Mouse (Mus musculus) kidney, embryonic 14.5 days (tissue): ENCODE measurements around the gene Cr1l. TPM values are rescaled to one million over a fixed set of nuclear protein-coding genes. Genes with fewer than 3 reads are reported as not detected.
A peak's percentile ranks its signal among the peaks of the same experiment; 100 is the strongest.

ENCODE experiments used
- ATAC-seq: fragments of 200-750 bp; cut with Nextera tagmentation; 2 replicates; pipeline ENCODE4 v1.8.0; 2017; ENCODE audit warnings: moderate number of reproducible peaks, mild to moderate bottlenecking, moderate TSS enrichment, moderate library complexity; ENCODE audit not compliant: low FRiP score, low TSS enrichment
- H3K27ac ChIP-seq: fragments of 300-500 bp; sonication (generic); 2 replicates; pipeline ENCODE4 v1.5.1; 2014; ENCODE audit warnings: low read depth, mild to moderate bottlenecking, low read length, moderate library complexity, mixed read lengths
- H3K27me3 ChIP-seq: fragments of 300-500 bp; sonication (generic); 2 replicates; pipeline ENCODE4 v1.6.1; 2014; ENCODE audit warnings: mild to moderate bottlenecking, low read length; ENCODE audit not compliant: control insufficient read depth, insufficient read depth
- H3K36me3 ChIP-seq: fragments of 300-500 bp; sonication (generic); 2 replicates; pipeline ENCODE4 v1.6.1; 2014; ENCODE audit warnings: low read length, mixed read lengths; ENCODE audit not compliant: control insufficient read depth, insufficient read depth
- H3K4me1 ChIP-seq: fragments of 300-500 bp; sonication (generic); 2 replicates; pipeline ENCODE4 v1.6.1; 2014; ENCODE audit warnings: low read length, mixed read lengths; ENCODE audit not compliant: control insufficient read depth, insufficient read depth
- H3K4me2 ChIP-seq: fragments of 300-500 bp; sonication (generic); replicated peaks from 2 replicates; pipeline ENCODE4 v1.6.1; 2014; ENCODE audit warnings: low read depth, mild to moderate bottlenecking, low read length
- H3K4me3 ChIP-seq: fragments of 300-500 bp; sonication (generic); 2 replicates; pipeline ENCODE4 v1.5.1; 2014; ENCODE audit warnings: mild to moderate bottlenecking, low read length
- H3K9ac ChIP-seq: fragments of 300-500 bp; sonication (generic); 2 replicates; pipeline ENCODE4 v1.6.1; 2014; ENCODE audit warnings: low read depth, mild to moderate bottlenecking, low read length, moderate library complexity
- H3K9me3 ChIP-seq: fragments of 300-500 bp; sonication (generic); 2 replicates; pipeline ENCODE4 v1.6.1; 2016; ENCODE audit warnings: low read length; ENCODE audit not compliant: control insufficient read depth
- WGBS: fragments of 180-500 bp; shearing (Covaris S2); extraction: QIAGEN DNeasy Blood & Tissue Kit; methylation state at CpG from one replicate; pipeline ENCODE4 v1.1.7; 2014; 5-methylcytosine and 5-hydroxymethylcytosine counted together
- polyA plus RNA-seq: library from polyadenylated mRNA; unstranded; fragments of >200 nt; fragmentation: Nextera tagmentation; extraction: Ambion mirVana; gene quantifications from 2 replicates; pipeline ENCODE4 v1.2.1, GENCODE M21; 2014

Gene Cr1l
- polyA plus RNA-seq, result 68.4 and 70.1 TPM in 2 replicates

DNA sequence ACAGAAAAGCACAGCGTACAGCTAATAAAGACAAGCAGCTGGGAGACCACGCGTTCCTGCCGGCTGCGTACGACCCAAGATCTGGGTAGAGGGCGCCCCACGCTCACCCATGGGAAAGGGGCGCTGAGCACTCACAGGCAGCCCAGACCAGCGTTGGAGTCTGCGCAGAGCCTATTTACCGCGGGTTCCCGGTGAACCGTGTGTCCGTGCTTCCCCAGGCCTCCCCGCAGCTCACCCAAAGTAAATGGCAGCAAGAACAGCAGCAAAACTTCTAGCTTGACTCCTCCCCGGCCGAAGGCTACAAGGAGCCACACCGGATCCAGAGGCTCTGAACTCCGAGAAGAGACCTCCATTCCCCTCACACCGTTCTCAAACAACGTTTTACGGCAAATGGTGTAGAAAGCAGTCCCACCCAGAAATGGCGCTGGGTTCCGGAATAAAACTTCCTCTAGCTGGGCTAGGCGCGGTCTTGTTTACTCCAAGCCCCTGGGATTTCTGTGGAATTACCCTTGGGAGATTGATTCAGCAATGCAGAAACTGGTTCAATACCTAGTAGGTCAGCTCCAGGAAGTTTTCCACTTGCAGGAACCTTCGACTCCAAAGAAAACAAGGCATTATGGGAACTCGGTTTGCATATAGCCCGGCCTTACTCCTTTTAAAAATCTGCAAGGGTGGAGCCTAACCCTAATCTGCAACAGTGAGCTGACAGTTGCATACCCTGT lies at the start of gene Cr1l:
Gene Cr1l (minus strand): TSS at position 634 of the 722 bp plus-strand sequence.
- under 1% methylated on average over 31 of the region's 31 CpGs for WGBS
- Histone ChIP-seq H3K36me3 (peaks cover 15% of the 10 kb centered on the region; the same call in 1 of the 2 replicates), H3K9ac (peak within 1 kb of the TSS; percentile 85), H3K27me3 (no peaks in the 10 kb centered on the region), H3K4me3 (peak within 1 kb of the TSS; percentile 65), H3K9me3 (no peaks in the 10 kb centered on the region), H3K4me2 (peak within 1 kb of the TSS; percentile 61), H3K27ac (peak within 1 kb of the TSS; percentile 97), H3K4me1 (0 out of 2 replicates have a peak, but pooled peaks cover 4% of the 10 kb centered on the region)
- peak; percentile 99 for ATAC-seq

- ATAC-seq, result peak; percentile 99
- no peaks in the 10 kb centered on the region for H3K27me3 ChIP-seq
- no peaks in the 10 kb centered on the region for H3K36me3 ChIP-seq
- H3K4me1 ChIP-seq, result no peaks in the 10 kb centered on the region
- H3K4me2 ChIP-seq, result peak within 1 kb of the TSS; percentile 45
- peak within 1 kb of the TSS; percentile 21; the same call in 1 of the 2 replicates for H3K4me3 ChIP-seq
- H3K27ac ChIP-seq, result no peak within 1 kb of the TSS
- 10% methylated on average over 20 of the region's 20 CpGs for WGBS
- H3K9ac ChIP-seq, result peak within 1 kb of the TSS; percentile 37; the same call in 1 of the 2 replicates
- no peaks in the 10 kb centered on the region for H3K9me3 ChIP-seq
Measured at GRCm38 (mm10) chr1:195175980-195176931, 44.9 kb upstream of the Cr1l start, which contains the start of gene Cr2. TSS of gene Cr2 (minus strand) at chr1:195176716.

DNA sequence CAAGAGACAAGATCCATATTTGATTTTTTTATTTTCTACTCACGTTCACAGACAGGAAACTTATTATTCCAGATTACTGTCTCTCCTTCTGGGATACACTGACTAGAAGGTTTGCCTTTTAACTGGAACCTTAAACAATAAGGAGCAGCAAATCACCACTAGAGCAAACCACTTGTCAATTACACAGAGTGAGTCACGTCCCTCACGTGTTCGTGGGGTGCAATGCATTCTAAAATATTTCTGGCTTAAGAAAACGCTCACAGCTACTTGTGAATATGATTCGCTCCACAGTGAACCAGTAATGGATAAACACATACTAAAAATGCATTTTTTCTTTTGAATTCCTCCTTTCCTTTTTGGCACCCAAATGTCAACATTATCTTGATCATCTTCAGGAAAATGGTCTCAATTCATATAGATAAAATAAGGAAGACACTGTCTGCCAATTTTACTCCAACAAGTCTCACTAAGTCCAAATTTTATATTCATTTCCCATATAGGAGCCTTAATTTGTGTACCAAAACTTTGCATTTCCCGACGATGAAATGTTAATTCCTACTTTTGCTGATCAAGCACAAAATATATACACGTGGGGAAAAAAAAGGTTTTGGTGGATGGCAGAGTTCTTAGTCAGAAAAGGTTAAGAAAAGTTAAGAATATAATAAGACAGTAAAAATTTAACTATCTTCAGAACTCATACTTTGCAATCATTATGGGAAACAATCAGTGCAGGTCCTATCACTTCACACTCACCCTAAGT lies 33.8 kb upstream of the Cr1l start:
- H3K27ac ChIP-seq, result no peak overlapping the region
- H3K9me3 ChIP-seq, result no peaks in the 10 kb centered on the region
- no peak overlapping the region for H3K4me3 ChIP-seq
- no peak overlapping the region for H3K4me2 ChIP-seq
- WGBS, result 83% methylated on average over 9 of the region's 9 CpGs
- H3K9ac ChIP-seq, result no peak overlapping the region
- H3K27me3 ChIP-seq, result no peaks in the 10 kb centered on the region
- ATAC-seq, result no peak
- H3K4me1 ChIP-seq, result no peaks in the 10 kb centered on the region
- no peaks in the 10 kb centered on the region for H3K36me3 ChIP-seq

DNA sequence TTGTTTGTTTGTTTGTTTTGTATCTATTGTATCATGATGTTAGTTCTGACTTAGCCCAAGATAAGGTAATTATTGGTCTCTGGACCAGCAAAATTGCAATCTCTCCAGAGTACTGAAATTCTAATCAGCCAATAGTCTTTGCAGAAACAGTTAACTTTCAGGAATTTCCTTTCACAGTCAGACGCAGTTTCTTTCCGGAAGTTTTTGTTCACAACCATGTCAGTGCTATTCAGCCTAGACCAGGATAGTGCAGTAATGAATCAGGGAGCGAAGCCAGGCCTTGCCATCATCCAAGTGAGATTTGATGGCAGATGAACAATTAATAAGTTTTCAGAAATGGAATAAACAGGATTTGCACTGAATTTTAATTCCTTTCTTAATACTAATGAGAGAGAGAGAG lies 684 bp upstream of the Cr1l start:
- H3K4me1 ChIP-seq, result 0 out of 2 replicates have a peak, but pooled peaks cover 4% of the 10 kb centered on the region
- no peak overlapping the region; the same call in 1 of the 2 replicates for H3K9ac ChIP-seq
- peak overlapping the region; percentile 97; the same call in 1 of the 2 replicates for H3K27ac ChIP-seq
- no peak for ATAC-seq
- no peaks in the 10 kb centered on the region for H3K27me3 ChIP-seq
- peak overlapping the region; percentile 61 for H3K4me2 ChIP-seq
- peak overlapping the region; percentile 65 for H3K4me3 ChIP-seq
- H3K36me3 ChIP-seq, result peaks cover 15% of the 10 kb centered on the region; the same call in 1 of the 2 replicates
- H3K9me3 ChIP-seq, result no peaks in the 10 kb centered on the region
- 39% methylated on average over 3 of the region's 3 CpGs for WGBS

DNA sequence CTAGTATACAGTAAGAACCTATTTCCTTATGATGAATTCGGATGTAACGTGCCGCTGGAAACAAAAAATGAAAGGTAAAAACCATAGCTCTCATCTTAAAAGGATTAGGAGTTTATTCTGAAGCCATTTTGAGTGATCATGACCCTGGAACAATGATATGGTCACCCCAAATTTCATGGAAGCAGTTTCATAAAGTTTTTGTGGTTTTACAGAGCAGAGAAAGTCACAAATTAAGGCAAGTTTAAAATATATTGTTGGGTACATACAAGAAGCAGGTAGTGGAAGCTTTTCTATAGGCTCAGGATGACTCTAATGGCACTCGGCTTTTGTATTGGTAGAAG lies 259 bp upstream of the Cr1l start:
- H3K4me3 ChIP-seq, result peak overlapping the region; percentile 65
- H3K9me3 ChIP-seq, result no peaks in the 10 kb centered on the region
- H3K4me2 ChIP-seq, result peak overlapping the region; percentile 61
- H3K27ac ChIP-seq, result peak overlapping the region; percentile 97; the same call in 1 of the 2 replicates
- 0 out of 2 replicates have a peak, but pooled peaks cover 4% of the 10 kb centered on the region for H3K4me1 ChIP-seq
- H3K9ac ChIP-seq, result peak overlapping the region; percentile 85; the same call in 1 of the 2 replicates
- H3K27me3 ChIP-seq, result no peaks in the 10 kb centered on the region
- 0 out of 2 replicates have a peak, but pooled peaks have one; percentile 2 for ATAC-seq
- H3K36me3 ChIP-seq, result peaks cover 15% of the 10 kb centered on the region; the same call in 1 of the 2 replicates
- WGBS, result 31% methylated on average over 4 of the region's 4 CpGs

DNA sequence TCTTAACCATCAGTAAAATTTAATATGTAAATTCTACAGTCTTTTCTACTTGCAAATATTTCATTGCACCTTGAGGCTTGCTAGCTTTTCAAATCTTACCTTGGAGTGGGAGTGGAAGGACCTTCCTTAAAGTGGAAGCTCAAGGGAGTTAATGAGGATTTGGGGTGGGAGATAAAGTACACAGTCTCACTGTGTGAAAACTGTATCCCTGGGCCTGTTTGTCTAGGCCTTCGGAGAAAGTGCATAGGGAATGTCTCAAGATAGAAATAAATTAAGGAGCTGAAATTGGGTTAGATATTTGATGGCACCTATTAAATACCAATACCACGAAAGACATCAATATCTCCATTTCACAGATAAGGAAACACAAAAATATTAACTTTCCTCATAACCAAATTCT lies 907 bp downstream of the Cr1l start:
- peak overlapping the region; percentile 85 for H3K9ac ChIP-seq

DNA sequence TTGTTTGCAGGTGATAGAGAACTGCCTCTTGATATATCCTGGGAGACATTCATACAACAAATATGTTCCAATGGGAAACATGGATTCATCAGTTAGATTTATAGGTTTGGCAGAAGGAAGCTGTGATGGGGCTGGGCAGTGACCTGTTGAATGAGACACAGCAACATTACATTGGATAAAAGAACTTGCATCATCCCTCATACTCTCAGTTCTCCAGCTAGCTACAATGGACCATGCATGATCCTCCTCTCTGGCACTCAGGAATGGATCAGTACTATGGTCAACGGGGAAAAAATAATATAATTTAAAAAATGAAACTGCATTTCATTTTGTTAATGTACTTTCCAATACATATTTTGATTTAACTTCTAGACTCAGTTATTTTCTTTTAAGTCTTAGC lies 1.5 kb downstream of the Cr1l start:
- H3K9ac ChIP-seq, result no peak overlapping the region
- H3K36me3 ChIP-seq, result peaks cover 19% of the 10 kb centered on the region; the same call in 1 of the 2 replicates
- ATAC-seq, result no peak
- no peak overlapping the region for H3K27ac ChIP-seq
- no peaks in the 10 kb centered on the region for H3K27me3 ChIP-seq
- WGBS, result 83% methylated on average over 1 of the region's 1 CpGs
- H3K4me1 ChIP-seq, result 0 out of 2 replicates have a peak, but pooled peaks cover 4% of the 10 kb centered on the region
- peak overlapping the region; percentile 22; the same call in 1 of the 2 replicates for H3K4me2 ChIP-seq
- no peaks in the 10 kb centered on the region for H3K9me3 ChIP-seq
- H3K4me3 ChIP-seq, result peak overlapping the region; percentile 2; the same call in 1 of the 2 replicates

More for the DNA sequence above, 907 bp downstream of the Cr1l start:
- H3K4me2 ChIP-seq, result peak overlapping the region; percentile 61
- H3K36me3 ChIP-seq, result peaks cover 17% of the 10 kb centered on the region; the same call in 1 of the 2 replicates
- H3K27ac ChIP-seq, result peak overlapping the region; percentile 97
- WGBS, result 17% methylated on average over 2 of the region's 2 CpGs
- H3K9me3 ChIP-seq, result no peaks in the 10 kb centered on the region
- 0 out of 2 replicates have a peak, but pooled peaks cover 4% of the 10 kb centered on the region for H3K4me1 ChIP-seq
- no peak for ATAC-seq
- peak overlapping the region; percentile 65 for H3K4me3 ChIP-seq
- no peaks in the 10 kb centered on the region for H3K27me3 ChIP-seq

DNA sequence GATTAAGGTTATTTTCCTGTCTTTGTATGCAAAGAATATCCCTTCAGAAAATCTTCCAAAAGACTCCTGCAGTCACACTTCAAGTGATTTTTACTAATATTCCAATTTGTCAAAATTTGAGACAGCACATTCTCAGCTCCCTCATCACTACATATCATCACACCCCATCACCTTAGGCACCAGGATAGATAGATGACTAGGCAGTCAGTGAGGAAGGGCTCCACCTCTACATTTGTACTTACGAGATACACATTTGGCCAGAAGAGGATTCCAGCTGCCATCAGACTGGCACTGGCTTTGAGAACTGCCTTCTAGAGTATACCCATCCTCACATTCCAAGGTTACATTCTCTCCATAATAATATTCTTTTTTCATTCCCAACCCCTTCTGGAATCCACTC lies 17.0 kb downstream of the Cr1l start:
- H3K4me1 ChIP-seq, result no peaks in the 10 kb centered on the region
- H3K4me2 ChIP-seq, result no peak overlapping the region
- ATAC-seq, result no peak
- no peak overlapping the region for H3K27ac ChIP-seq
- 96% methylated on average over 1 of the region's 1 CpGs for WGBS
- no peak overlapping the region for H3K4me3 ChIP-seq
- peaks cover 54% of the 10 kb centered on the region for H3K36me3 ChIP-seq
- H3K27me3 ChIP-seq, result no peaks in the 10 kb centered on the region
- H3K9ac ChIP-seq, result no peak overlapping the region
- no peaks in the 10 kb centered on the region for H3K9me3 ChIP-seq
